Mouse (Mus musculus) left cerebral cortex, adult 2 months (tissue): ENCODE measurements at regions not wholly inside any gene's neighbourhood (a gene's known extent, or its start where the extent isn't known, plus 50 kb on each side); places are given as distances from the start of the nearest gene placed in this dataset.

Source experiments
- DNase-seq, 2 experiments: peaks; one replicate each; pipeline ENCODE4 v3.0.0; 2021 to 2022; ENCODE audit warnings: low spot score in 2 of 2, mixed read lengths in 1 of 2; ENCODE audit errors: extremely low spot score in 1 of 2
- H3K27ac ChIP-seq: fragments of 200-600 bp; 2 replicates; pipeline ENCODE4 v1.8.1; 2022
- H3K4me3 ChIP-seq: fragments of 200-600 bp; 2 replicates; pipeline ENCODE4 v1.8.1; 2022
- CTCF ChIP-seq: fragments of 200-600 bp; IDR thresholded peaks from 2 replicates; pipeline ENCODE4 v1.8.1; 2022; ENCODE audit warnings: antibody characterized with exemption, mild to moderate bottlenecking, moderate library complexity
- intact Hi-C: fragments of 180-260 bp; cut with DNase I; formaldehyde crosslinking; loops from one replicate; pipeline ENCODE4 v1.15.1; 2025

GRCm38 (mm10) chr13:37561437-37561836 lies 216.4 kb downstream of the Ly86 start:
- Histone ChIP-seq H3K27ac (no peak overlapping the region), H3K4me3 (no peak overlapping the region)
- intact Hi-C loops, result no loop called here
- TF ChIP-seq CTCF, result no peak
- no peak for DNase-seq

GRCm38 (mm10) chr13:37562141-37562540 lies 216.1 kb upstream of the Rreb1 start:
- TF ChIP-seq CTCF, result no peak
- intact Hi-C loops, result no loop called here
- Histone ChIP-seq H3K27ac (no peak overlapping the region), H3K4me3 (no peak overlapping the region)
- DNase-seq, result no peak

GRCm38 (mm10) chr13:37562652-37563051 lies 215.5 kb upstream of the Rreb1 start:
- intact Hi-C loops, result no loop called here
- no peak for TF ChIP-seq CTCF
- Histone ChIP-seq H3K4me3 (no peak overlapping the region), H3K27ac (no peak overlapping the region)
- DNase-seq, result no peak

DNA sequence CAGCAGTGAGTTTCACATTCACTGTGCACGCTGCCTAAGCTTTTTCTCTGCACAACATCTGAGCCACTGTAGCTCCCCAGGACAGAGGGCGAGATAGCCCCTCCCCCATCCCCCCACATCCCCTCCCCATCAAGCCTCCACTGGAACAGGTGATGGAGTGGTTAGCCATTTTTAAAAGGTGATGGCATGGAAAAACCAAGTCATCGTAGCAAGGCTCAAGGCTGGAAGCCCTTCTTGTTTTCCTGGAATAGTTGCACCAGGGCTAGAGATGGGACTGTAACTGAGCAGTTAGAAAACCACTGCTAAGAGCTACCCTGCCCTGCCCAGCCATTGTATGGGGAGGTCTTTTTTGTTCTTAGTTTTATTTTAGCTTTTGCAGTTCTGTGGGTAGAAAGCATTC lies 209.1 kb upstream of the Rreb1 start:
- intact Hi-C loops, result no loop called here
- no peak for TF ChIP-seq CTCF
- no peak for DNase-seq

GRCm38 (mm10) chr13:37569486-37569885 lies 208.7 kb upstream of the Rreb1 start:
- intact Hi-C loops, result no loop called here
- Histone ChIP-seq H3K27ac (no peak overlapping the region), H3K4me3 (no peak overlapping the region)
- no peak for DNase-seq
- no peak for TF ChIP-seq CTCF

More for the DNA sequence above, 209.1 kb upstream of the Rreb1 start:
- Histone ChIP-seq H3K4me3 (no peak overlapping the region), H3K27ac (no peak overlapping the region)

DNA sequence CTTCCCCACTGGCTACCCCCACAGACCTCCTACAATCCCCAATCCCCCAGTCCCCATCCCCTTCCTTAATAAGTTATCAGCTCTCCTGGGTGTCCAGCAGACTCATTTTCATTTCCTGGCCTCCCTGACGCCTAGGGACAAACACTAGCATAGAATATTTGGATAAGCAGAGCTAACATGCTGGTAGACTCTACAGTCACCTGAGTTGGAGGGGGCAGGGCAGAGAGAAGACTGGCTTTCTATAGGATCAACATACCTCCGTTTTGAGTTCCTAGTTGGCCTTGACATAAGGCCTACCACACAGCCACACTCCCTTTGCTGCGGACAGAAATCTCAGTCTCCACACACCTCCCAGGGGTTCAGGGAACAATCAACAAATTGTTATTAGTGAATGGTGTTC lies 205.2 kb upstream of the Rreb1 start:
- intact Hi-C loops, result no loop called here

DNA sequence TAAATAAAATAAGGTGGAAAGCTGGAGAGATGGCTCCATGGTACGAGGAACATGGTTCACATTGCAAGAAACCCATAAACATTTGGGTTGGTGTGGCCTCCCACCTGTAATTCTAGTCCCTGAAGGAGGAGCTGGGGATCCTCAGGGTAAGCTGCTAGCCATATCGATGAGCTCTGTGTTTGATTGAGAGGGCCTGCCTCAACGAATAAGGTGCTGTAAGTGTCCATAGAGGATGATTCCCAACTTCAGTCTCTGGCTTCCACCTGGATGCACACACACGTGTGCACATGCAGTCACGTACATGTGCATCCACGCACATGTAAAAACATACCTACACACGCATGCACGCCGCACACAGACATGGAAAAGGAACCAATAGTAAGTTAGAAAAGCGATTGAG lies 199.0 kb upstream of the Rreb1 start:
- Histone ChIP-seq H3K4me3 (no peak overlapping the region), H3K27ac (no peak overlapping the region)
- no peak for TF ChIP-seq CTCF
- no peak for DNase-seq
- intact Hi-C loops, result no loop called here

More for the DNA sequence above, 205.2 kb upstream of the Rreb1 start:
- TF ChIP-seq CTCF, result no peak
- DNase-seq, result no peak
- H3K4me3 ChIP-seq, result no peak overlapping the region
- no peak overlapping the region for H3K27ac ChIP-seq

DNA sequence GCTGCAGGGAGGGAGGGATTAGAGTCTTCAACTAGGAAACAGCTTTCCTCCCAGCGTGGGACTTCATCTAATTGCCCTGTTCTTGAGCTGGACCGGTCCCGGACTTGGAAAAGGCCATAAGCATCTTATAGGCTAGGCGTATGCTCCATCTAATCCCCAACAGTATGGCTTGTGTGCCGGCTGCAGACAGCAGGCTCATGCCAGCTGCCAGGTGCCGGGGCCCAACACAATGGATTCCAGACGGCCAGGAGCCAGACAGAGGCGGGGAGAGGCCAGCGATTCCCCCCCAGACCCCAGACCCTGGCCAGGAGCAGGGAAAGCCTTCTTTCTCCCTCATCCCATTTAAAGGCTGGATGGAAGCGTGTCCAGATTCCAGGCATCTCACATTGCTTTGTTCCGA lies 198.4 kb upstream of the Rreb1 start:
- TF ChIP-seq CTCF, result no peak
- intact Hi-C loops, result no loop called here
- H3K4me3 ChIP-seq, result no peak overlapping the region
- no peak overlapping the region for H3K27ac ChIP-seq
- DNase-seq, result no peak

DNA sequence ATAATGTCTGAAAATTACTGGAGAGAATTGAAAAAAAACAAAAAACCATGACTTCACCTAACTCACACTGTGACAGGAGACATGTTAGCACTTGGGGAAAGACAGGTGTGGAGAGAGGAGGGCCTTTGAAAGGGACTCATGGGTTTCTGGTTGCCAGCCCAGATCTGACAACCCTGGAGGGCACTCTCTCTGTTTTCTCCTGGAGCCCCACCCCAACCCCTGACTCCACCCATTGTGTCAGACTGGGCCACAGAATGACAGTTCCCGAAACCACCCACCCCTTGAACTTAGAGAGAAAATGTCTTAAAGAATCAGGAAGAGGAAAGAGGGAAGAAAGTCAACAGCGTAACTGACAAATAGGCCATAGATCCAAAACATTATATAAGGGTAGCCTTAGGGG lies 197.4 kb upstream of the Rreb1 start:
- Histone ChIP-seq H3K4me3 (no peak overlapping the region), H3K27ac (no peak overlapping the region)
- DNase-seq, result no peak
- intact Hi-C loops, result no loop called here
- TF ChIP-seq CTCF, result no peak

DNA sequence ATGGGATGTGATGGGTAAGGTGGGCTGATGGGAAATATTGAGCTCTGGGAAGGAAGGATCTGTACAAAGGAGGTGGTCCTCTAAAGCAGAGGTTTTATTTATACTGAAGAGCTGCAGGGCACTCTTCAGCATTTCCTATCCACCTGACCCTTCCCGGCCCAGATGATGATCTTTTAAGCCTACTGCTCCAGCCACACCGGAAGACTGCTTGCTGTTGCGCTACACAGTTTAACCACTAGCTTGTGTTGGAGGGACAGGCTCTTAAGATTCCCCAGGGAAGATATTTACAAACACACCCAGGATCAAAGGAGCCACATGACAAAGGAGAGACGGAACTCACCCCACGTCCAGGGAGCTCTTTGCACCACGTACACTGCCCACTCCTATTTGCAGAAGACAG lies 196.8 kb upstream of the Rreb1 start:
- no peak for DNase-seq
- intact Hi-C loops, result no loop called here
- TF ChIP-seq CTCF, result no peak
- Histone ChIP-seq H3K4me3 (no peak overlapping the region), H3K27ac (no peak overlapping the region)

DNA sequence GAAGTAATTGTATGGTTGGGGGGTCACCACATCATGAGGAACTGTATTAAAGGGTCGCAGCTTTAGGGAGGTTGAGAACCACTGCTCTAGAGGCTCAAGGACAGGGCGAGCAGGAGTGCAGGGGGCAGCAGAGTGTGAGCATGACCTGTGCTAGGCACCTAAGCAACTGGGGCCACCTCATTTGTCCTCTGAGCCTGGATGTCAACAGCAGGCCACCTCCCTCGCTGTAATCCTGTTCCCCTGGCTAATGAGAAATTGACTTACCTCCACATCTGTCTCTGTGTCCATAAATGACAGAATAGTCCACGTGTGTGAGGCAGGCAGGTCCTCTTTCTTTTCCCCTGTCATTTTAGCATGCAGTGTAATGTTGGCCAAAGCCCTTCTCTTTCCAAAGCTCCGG lies 192.7 kb upstream of the Rreb1 start:
- no peak overlapping the region for H3K27ac ChIP-seq
- intact Hi-C loops, result no loop called here
- H3K4me3 ChIP-seq, result no peak overlapping the region
- DNase-seq, result no peak
- no peak for TF ChIP-seq CTCF

DNA sequence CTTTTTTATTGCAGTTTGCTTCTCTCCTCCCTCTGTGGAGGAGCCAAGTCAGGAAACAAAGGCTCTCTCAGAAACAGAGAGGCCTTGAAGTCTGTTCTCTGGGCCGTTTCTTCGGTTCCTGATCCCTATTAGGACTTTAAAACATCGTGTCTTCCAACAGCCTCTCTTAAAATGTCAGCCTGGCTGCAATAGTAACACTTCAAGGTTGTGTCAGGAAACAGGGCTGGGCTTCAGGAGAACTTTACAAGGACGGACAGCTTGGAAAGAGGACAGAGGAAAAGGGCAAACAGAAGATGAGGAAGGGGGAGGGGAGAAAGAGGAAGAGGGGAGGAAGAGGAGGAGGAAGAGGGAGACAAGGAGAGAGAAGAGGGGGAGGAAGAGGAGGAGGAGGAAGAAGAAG lies 191.7 kb upstream of the Rreb1 start:
- Histone ChIP-seq H3K27ac (no peak overlapping the region), H3K4me3 (no peak overlapping the region)
- intact Hi-C loops, result no loop called here
- TF ChIP-seq CTCF, result no peak
- no peak for DNase-seq

GRCm38 (mm10) chr13:37587911-37588310 lies 190.3 kb upstream of the Rreb1 start:
- TF ChIP-seq CTCF, result no peak

More at GRCm38 (mm10) chr13:37587911-37588310, 190.3 kb upstream of the Rreb1 start:
- intact Hi-C loops, result no loop called here
- no peak overlapping the region for H3K4me3 ChIP-seq
- no peak for DNase-seq
- H3K27ac ChIP-seq, result no peak overlapping the region
